Mouse (Mus musculus): ENCODE measurements around the gene Fxyd5. TPM values are rescaled to one million over a fixed set of nuclear protein-coding genes. Genes with fewer than 3 reads are reported as not detected.

Fxyd5 gene
- polyA plus RNA-seq, 1 experiment = 79.0 TPM

DNA sequence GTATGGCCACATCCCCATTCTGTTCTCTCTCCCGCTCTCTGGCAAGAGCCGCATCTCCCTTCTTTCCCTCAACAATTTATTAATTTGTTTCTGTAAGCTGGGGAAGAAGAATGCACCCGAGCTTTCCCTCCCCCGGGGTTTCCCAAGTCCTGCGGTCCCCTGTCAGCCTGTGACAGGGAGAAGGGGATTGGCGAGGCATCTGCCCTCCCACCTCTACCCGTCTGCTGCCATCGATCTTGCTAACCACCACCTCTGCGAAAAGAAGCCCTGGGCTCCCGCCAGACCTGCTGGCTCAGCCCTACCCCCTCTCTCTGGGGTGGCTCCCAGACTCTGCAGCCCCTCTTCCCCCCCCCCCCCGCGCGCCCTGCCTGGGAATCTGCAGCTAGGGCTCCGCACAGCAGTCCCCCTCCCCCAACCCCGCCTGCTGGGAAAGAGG, 7.6 kb upstream of the Fxyd5 start:
- TF ChIP-seq POLR2A (IDR thresholded peaks at IDR 0.05; ENCODE audit: low read depth, low read length) (no peak), CTCF (IDR thresholded peaks at IDR 0.05; ENCODE audit: borderline replicate concordance, insufficient read depth, low read length) (no peak)
- Histone ChIP-seq H3K27ac (ENCODE audit: insufficient read depth, low read length) (no peak overlapping the region), H3K4me1 (ENCODE audit: control insufficient read depth, insufficient read depth, low read length) (no peaks in the 10 kb centered on the region), H3K4me3 (ENCODE audit: insufficient read depth, low read length) (no peak overlapping the region)

DNA sequence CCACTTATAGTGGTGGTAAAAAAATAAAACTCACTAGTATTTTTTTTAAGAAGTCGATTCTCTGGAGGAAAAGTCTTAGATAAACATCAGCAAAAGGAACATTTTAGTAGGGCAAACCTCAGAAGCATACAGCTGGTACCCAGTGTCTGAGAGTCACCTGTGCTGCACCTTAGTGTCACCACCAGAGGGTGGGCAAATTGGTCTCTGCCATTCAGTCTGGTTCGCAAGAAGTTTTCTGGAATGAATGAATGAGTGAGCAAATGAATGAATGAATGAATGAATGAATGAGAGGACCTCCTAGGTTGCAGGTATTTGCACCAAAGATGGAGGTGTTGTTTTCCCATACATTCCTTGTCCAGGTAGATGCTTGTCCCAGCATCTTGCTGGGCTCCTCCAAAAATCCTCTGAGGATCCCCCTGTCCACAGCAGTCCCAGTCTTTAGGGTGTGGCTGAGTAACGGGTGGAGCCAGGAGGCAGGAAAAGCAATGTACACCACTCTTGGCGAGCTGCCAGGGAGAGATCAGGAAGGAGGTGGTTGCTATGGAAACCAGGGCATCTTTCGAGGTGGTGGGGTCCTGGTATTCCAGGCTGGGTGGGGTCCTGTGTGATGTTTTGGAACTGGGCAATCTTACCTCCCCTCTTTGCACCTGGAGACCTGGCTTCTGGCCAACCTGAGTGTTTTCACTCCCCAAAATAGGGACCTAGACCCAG, 7.0 kb upstream of the Fxyd5 start:
- no peak for TF ChIP-seq POLR2A (IDR thresholded peaks at IDR 0.05; ENCODE audit: low read depth, low read length)
- no peak for TF ChIP-seq CTCF (IDR thresholded peaks at IDR 0.05; ENCODE audit: borderline replicate concordance, insufficient read depth, low read length)
- H3K4me1 ChIP-seq (ENCODE audit: control insufficient read depth, insufficient read depth, low read length) = no peaks in the 10 kb centered on the region
- H3K4me3 ChIP-seq (ENCODE audit: insufficient read depth, low read length) = no peak overlapping the region
- H3K27ac ChIP-seq (ENCODE audit: insufficient read depth, low read length) = no peak overlapping the region

DNA sequence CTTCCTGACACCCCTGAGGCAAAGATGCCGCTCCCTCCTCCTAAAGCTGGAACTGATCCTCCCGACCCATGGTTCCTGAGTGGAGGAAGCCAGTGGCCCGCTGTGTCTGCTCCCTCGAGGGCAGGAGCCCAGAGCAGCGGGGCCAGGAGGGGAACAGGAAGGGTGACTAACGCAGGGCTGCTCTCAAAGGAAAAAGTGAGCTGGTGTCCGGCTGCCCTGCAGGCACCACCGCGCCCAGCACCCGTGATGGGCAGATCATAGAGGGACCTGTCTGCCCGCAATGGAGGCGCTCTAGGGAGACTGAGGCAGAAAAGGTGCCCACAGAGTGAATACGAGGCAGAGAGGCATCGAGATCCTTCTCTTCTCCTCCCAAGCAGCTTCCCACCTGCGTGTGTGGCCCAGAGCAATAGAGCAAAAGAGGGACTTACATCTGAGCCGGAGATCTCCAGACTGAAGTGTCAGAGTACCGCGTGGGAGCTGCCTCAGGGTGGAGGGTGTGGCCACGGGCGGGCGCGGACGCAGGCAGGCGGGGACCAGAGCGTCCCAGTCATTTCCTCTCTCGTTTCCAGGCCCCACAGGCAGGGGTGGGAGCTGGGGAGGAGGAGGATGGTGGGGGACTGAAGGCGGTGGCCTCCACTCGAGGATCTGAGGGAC, 492 bp downstream of the Fxyd5 start:
- H3K4me3 ChIP-seq (ENCODE audit: insufficient read depth, low read length) = peak overlapping the region; percentile 60
- H3K4me1 ChIP-seq (ENCODE audit: control insufficient read depth, insufficient read depth, low read length) = 0 out of 2 replicates have a peak, but pooled peaks cover 3% of the 10 kb centered on the region
- no peak for TF ChIP-seq CTCF (IDR thresholded peaks at IDR 0.05; ENCODE audit: borderline replicate concordance, insufficient read depth, low read length)
- peak; percentile 66 for TF ChIP-seq POLR2A (IDR thresholded peaks at IDR 0.05; ENCODE audit: low read depth, low read length)
- H3K27ac ChIP-seq (ENCODE audit: insufficient read depth, low read length) = no peak overlapping the region

DNA sequence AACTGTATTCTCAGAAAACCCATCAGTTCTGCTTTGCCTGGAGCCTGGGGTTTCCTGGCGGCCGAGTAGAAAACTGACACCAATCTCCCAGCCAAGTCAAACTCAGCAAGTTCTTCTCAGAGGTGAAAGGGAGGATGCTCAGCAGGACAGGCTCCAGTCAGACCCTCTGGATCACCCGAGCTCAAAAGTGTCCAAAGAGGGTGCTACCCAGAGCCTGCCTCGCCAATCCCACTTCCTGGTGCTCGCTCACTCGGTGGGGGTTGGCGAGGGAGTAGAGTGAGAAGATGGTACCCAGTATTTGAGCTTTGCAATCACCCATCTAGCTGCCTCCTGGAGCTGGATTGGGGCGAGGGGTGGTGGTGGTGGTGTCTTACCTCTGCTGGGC, 1.3 kb downstream of the Fxyd5 start:
- Histone ChIP-seq H3K27ac (ENCODE audit: insufficient read depth, low read length) (no peak overlapping the region), H3K4me3 (ENCODE audit: insufficient read depth, low read length) (peak overlapping the region; percentile 60), H3K4me1 (ENCODE audit: control insufficient read depth, insufficient read depth, low read length) (0 out of 2 replicates have a peak, but pooled peaks cover 3% of the 10 kb centered on the region)
- TF ChIP-seq POLR2A (IDR thresholded peaks at IDR 0.05; ENCODE audit: low read depth, low read length) = no peak
- no peak for TF ChIP-seq CTCF (IDR thresholded peaks at IDR 0.05; ENCODE audit: borderline replicate concordance, insufficient read depth, low read length)

DNA sequence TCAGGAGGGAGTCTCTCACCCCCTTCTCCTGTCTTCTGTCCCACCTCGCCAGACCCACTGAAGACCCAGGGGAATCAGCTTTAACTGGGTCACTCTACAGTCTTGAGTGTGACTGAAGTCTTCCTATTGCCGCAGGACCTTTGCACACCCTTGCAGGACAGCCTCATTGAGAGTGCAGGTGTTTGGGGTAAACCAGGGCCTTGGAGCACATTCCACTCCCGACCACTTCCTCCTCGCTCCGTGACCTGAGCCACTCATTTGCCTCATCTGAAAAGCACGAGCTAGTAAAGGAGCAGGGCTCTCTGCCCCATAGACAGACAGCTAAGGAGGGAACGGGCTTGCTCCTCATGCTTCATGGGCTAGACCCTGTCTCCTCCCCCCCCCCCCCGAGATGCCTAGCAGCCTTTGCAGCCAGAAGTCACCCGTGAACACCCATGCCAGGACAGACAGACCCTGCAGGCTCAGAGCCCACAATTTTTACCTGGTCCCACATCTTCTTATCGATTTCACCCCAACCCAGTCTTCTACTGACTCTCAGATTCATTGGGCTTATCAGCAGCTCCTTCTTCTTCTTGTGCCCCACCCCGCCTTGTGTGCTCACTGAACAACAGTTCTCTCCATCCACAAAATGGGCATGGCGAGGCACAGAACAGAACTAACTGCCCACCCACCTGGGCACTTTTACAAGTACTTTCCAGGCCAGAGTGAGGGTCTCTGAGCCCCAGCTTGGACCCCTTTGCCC, 1.8 kb downstream of the Fxyd5 start:
- TF ChIP-seq CTCF (IDR thresholded peaks at IDR 0.05; ENCODE audit: borderline replicate concordance, insufficient read depth, low read length) = no peak
- H3K4me3 ChIP-seq (ENCODE audit: insufficient read depth, low read length) = no peak overlapping the region
- H3K27ac ChIP-seq (ENCODE audit: insufficient read depth, low read length) = no peak overlapping the region
- 0 out of 2 replicates have a peak, but pooled peaks cover 3% of the 10 kb centered on the region for H3K4me1 ChIP-seq (ENCODE audit: control insufficient read depth, insufficient read depth, low read length)

DNA sequence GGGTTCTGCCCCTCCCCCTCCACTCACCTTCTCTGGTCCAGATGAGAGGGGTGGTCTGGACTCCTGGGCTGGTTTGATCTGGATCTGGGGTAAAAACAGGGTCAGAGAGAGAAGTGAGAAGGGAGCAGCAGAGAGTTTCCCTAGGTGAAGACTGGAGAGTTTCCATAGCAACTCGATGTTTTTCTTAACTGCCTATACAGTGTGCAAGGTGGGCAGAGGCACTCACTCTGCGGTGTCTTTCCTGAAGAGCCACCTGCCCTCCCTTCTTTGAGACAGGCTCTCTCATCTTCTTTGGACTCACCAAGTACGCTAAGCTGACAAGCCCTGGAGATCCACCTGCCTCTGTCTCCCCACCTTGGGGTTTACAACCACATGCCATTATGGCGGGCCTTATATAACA, 3.3 kb downstream of the Fxyd5 start:
- TF ChIP-seq CTCF (IDR thresholded peaks at IDR 0.05; ENCODE audit: borderline replicate concordance, insufficient read depth, low read length) (no peak), POLR2A (IDR thresholded peaks at IDR 0.05; ENCODE audit: low read depth, low read length) (no peak)
- 0 out of 2 replicates have a peak, but pooled peaks cover 3% of the 10 kb centered on the region for H3K4me1 ChIP-seq (ENCODE audit: control insufficient read depth, insufficient read depth, low read length)
- no peak overlapping the region for H3K27ac ChIP-seq (ENCODE audit: insufficient read depth, low read length)
- no peak overlapping the region for H3K4me3 ChIP-seq (ENCODE audit: insufficient read depth, low read length)

DNA sequence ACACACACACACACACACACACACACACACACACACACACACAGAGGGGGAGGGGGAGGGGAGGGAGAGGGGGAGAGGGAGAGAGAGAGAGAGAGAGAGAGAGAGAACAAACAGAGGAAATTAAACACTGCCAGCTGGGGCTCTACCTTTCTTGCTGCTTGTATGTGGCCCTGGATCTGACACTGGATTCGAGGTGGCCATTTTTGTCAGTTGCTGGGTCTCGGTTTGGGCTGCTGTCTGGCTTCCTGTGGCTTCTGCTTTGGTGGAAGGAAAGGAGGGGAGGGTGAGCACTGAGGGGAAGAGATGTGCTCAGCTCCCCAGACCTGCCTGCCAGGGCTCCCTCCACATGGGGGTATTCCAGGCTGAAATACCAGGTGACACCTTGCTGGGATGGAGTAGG, 4.6 kb downstream of the Fxyd5 start:
- no peak overlapping the region for H3K4me3 ChIP-seq (ENCODE audit: insufficient read depth, low read length)
- TF ChIP-seq CTCF (IDR thresholded peaks at IDR 0.05; ENCODE audit: borderline replicate concordance, insufficient read depth, low read length) (no peak), POLR2A (IDR thresholded peaks at IDR 0.05; ENCODE audit: low read depth, low read length) (no peak)
- H3K27ac ChIP-seq (ENCODE audit: insufficient read depth, low read length) = no peak overlapping the region
- H3K4me1 ChIP-seq (ENCODE audit: control insufficient read depth, insufficient read depth, low read length) = 0 out of 2 replicates have a peak, but pooled peaks cover 3% of the 10 kb centered on the region

DNA sequence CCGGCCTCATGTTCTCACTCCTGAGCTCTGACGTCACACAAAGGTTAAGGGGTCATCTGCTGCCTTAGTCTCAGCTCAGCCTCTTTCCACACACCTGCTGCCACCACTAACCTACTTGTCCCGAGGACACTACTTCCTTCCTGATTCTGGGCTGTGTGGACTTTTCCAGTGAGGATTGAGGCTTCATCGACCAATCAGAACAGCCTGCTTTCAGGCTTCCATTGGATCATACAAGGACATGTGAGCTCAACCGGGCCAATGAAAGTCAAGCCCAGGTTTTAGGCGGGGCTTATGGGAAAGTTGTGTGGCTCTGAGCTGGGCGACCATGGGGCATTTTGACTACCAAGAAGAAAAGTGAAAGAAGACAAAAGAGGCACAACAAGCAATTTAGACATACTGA, 5.4 kb downstream of the Fxyd5 start:
- TF ChIP-seq POLR2A (IDR thresholded peaks at IDR 0.05; ENCODE audit: low read depth, low read length) (no peak), CTCF (IDR thresholded peaks at IDR 0.05; ENCODE audit: borderline replicate concordance, insufficient read depth, low read length) (no peak)
- 0 out of 2 replicates have a peak, but pooled peaks cover 3% of the 10 kb centered on the region for H3K4me1 ChIP-seq (ENCODE audit: control insufficient read depth, insufficient read depth, low read length)
- no peak overlapping the region for H3K27ac ChIP-seq (ENCODE audit: insufficient read depth, low read length)
- no peak overlapping the region for H3K4me3 ChIP-seq (ENCODE audit: insufficient read depth, low read length)

DNA sequence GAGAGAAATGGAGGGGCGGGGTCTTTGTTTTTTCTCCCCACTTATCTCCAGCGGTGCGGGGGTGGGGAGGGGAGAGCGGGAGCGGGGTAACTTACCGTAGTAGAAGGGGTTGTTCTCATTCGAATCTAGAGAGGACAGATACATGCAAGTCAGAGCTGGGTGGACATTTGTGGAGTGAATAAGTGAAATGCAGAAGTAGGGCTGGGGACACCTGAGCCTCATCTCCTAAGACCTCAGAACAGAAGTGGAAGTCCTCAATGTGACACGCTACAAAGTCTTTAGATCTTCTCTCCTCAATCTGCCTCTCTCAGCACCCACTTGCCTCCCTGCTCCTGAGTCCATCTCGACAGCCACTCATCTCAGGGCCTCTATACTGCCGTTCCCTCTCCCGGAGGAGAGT, 7.0 kb downstream of the Fxyd5 start:
- Histone ChIP-seq H3K4me3 (ENCODE audit: insufficient read depth, low read length) (no peak overlapping the region), H3K27ac (ENCODE audit: insufficient read depth, low read length) (no peak overlapping the region), H3K4me1 (ENCODE audit: control insufficient read depth, insufficient read depth, low read length) (no peaks in the 10 kb centered on the region)
- TF ChIP-seq POLR2A (IDR thresholded peaks at IDR 0.05; ENCODE audit: low read depth, low read length) (no peak), CTCF (IDR thresholded peaks at IDR 0.05; ENCODE audit: borderline replicate concordance, insufficient read depth, low read length) (no peak)

Data from embryonic fibroblast, embryonic 13.5 days (primary cell).